Mouse (Mus musculus): ENCODE measurements around the gene Skap1. TPM values are rescaled to one million over a fixed set of nuclear protein-coding genes. Genes with fewer than 3 reads are reported as not detected.

The Skap1 gene
- total RNA-seq, 2 experiments from 2014 or later, result 3.8 to 5.2 TPM

Other genes with a start within 250 kb of the Skap1 start
- gene Hoxb9, start 193.1 kb upstream of the Skap1 start, total RNA-seq (2015), result not detected in 2 replicates
- gene Hoxb9, start 193.1 kb upstream of the Skap1 start, total RNA-seq (2017), result not detected in 2 replicates
- gene Hoxb8, start 182.7 kb upstream of the Skap1 start, total RNA-seq (2015), result not detected in 2 replicates
- gene Hoxb8, start 182.7 kb upstream of the Skap1 start, total RNA-seq (2017), result not detected in 2 replicates
- gene Hoxb7, start 178.0 kb upstream of the Skap1 start, total RNA-seq (2015), result 0.11 TPM in 1 of 2 replicates, not detected in the other
- not detected in 2 replicates for gene Hoxb7, start 178.0 kb upstream of the Skap1 start, total RNA-seq (2017)
- gene Hoxb6, start 172.1 kb upstream of the Skap1 start, total RNA-seq (2015), result not detected in 2 replicates
- gene Hoxb6, start 172.1 kb upstream of the Skap1 start, total RNA-seq (2017), result not detected in 2 replicates
- gene Hoxb5, start 161.3 kb upstream of the Skap1 start, total RNA-seq (2015), result not detected in 2 replicates
- not detected in 2 replicates for gene Hoxb5, start 161.3 kb upstream of the Skap1 start, total RNA-seq (2017)
- 2.9 and 3.4 TPM in 2 replicates for gene Hoxb4, start 146.3 kb upstream of the Skap1 start, total RNA-seq (2015)
- 3.7 and 4.0 TPM in 2 replicates for gene Hoxb4, start 146.3 kb upstream of the Skap1 start, total RNA-seq (2017)
- gene Hoxb3, start 141.3 kb upstream of the Skap1 start, total RNA-seq (2015), result 0.75 and 1.4 TPM in 2 replicates
- gene Hoxb3, start 141.3 kb upstream of the Skap1 start, total RNA-seq (2017), result 0.12 and 0.44 TPM in 2 replicates
- 0.09 TPM in 1 of 2 replicates, not detected in the other for gene Hoxb2, start 114.1 kb upstream of the Skap1 start, total RNA-seq (2015)
- 0.77 TPM in 1 of 2 replicates, not detected in the other for gene Hoxb2, start 114.1 kb upstream of the Skap1 start, total RNA-seq (2017)
- gene Hoxb1, start 98.8 kb upstream of the Skap1 start, total RNA-seq (2015), result not detected in 2 replicates
- gene Hoxb1, start 98.8 kb upstream of the Skap1 start, total RNA-seq (2017), result not detected in 2 replicates

All from megakaryocyte, adult 5-6 weeks (primary cell).